Mouse (Mus musculus) c-Kit-positive CD71-positive TER-119-positive erythroid progenitor cells, embryonic 14.5 days (primary cell): ENCODE data around the gene Brd3.

ENCODE experiments used
- DNase-seq: peaks from one replicate; pipeline ENCODE4 v3.0.0-alpha.2; 2013; ENCODE audit warnings: low spot score

Gene Brd3

DNA sequence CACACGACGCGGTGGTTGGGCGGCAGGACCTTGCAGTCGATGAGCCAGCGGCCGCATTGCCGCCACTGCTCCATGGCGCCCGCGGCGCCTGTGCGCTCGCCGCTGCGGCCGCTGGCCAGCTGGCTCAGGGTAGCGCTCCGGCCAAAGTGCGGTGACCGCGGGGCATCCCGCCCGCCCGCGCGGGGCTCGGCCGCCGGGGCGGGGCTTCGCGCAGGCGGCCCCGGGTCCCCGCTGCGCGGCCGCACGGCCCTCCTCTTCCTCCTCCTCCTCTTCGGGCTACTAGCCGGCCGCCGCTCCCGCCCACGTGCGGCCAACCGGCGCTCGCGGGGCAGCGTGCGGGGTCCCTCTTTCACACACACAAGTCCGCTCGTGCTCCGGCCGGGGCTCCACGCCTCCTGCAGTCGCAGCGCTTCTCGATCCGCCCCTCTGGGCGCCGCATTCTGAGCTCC is 81.0 kb downstream of the Brd3 start:
- DNase-seq = no peak

GRCm38 (mm10) chr2:27425751-27426405 is 81.6 kb downstream of the Brd3 start:
- DNase-seq = no peak

DNA sequence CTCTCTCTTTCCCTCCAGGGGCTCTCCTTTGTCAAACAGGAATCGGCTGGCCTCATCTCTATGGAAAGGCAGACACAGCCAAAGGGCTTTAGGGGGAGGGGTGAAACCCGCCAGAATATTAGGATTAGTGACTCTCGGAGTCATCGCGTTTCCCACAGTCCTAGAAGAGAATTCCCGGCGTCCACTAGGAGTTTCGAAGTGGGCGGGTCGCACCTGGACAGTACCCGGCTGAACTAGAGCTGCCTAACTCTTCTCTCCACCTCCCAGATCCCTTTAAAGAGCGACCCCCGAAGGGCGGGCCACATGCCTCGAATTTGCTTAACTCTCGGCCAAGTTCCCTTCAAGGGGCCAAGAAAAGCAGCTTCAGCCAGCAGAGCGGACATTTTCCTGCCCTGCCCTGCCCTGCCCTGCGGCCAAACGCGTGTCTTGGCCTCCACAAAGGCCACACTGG is 82.3 kb downstream of the Brd3 start:
- no peak for DNase-seq

GRCm38 (mm10) chr2:27423596-27423995 is 83.9 kb downstream of the Brd3 start:
- DNase-seq = no peak

GRCm38 (mm10) chr2:27421293-27422068 is 86.0 kb downstream of the Brd3 start:
- DNase-seq = no peak

GRCm38 (mm10) chr2:27418577-27419070 is 88.8 kb downstream of the Brd3 start:
- no peak for DNase-seq

DNA sequence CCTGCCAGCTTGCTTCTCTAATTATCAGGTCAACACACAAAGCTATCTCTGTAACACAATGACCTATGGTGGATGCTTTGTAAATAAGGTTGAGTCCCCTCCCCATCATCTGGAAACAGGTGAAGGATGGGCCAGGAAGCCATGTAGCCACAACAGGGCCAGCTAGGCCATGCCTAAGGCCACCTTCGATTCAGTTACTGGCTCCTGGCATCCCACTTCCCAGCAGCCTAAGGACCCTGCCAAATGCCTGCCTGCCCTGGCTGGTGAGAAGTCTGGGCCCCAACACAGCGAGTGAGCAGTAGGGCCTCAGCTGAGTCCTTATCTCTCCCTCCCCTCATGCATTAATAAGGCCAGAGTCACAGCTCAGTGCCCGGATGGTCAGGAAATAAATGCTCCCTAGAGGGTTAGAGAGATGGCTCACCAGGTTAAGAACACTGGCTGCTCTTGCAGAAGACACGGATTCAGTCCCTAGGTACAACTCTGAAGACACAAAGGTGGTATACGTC is 89.8 kb downstream of the Brd3 start:
- DNase-seq = no peak

GRCm38 (mm10) chr2:27416425-27416824 is 91.0 kb downstream of the Brd3 start:
- DNase-seq = no peak

- DNase-seq = no peak
Observed at GRCm38 (mm10) chr2:27415060-27415783, 92.2 kb downstream of the Brd3 start.

- no peak for DNase-seq
Observed at GRCm38 (mm10) chr2:27413936-27414657, 93.4 kb downstream of the Brd3 start.

- no peak for DNase-seq
Observed at GRCm38 (mm10) chr2:27413582-27413935, 93.9 kb downstream of the Brd3 start.

DNA sequence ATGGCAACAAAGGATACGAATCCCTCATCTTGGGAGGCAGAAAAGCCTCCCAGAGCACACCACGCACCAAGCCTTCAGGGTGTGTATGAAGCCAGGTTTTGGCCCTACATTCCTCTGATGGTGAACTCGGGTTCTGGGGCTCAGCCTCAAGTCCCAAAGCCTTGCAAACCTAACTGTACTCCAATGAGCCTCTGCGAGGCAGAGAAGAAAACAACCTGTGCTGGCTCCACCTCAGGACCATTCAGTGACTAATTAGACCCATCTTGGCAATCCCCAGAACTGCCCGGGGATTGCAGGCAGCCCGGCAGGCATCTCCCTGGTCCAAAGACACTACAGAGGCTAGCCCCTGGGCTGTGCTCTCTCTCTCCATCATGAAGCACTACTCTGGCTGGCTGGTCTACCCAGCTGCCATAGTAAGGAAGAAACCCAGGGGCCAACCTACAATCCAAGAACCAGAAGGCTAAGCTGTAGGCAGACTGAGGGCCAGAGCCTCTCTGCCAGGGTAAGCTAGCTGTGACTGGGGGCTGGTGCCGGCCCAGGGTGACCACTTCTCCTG is 95.1 kb downstream of the Brd3 start:
- DNase-seq = no peak

GRCm38 (mm10) chr2:27411688-27412174 is 95.7 kb downstream of the Brd3 start:
- DNase-seq = no peak

- no peak for DNase-seq
Observed at GRCm38 (mm10) chr2:27410518-27411140, 96.8 kb downstream of the Brd3 start.

DNA sequence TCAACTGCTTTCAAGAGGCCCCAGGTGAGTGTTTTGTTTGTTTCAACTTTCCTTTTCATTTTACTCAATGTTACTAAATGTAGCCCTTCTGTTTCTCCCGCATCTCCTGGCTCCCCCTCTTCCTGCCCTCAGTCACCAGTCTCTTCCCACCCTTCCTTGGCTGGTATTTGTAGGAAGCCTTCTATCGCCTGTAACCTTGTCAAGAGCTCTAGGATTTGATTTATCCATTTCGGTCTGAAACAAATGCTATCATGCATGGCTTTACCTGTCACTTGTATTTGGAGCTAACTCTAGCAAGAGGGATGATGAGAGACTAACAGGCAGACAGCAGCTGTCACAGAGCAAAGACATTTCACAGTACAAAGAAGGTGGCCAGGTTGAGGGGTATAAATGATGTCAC is 99.3 kb downstream of the Brd3 start:
- DNase-seq = no peak

- DNase-seq = no peak
Observed at GRCm38 (mm10) chr2:27406928-27407327, 100.5 kb downstream of the Brd3 start.

GRCm38 (mm10) chr2:27405094-27405884 is 102.2 kb downstream of the Brd3 start:
- DNase-seq = no peak

DNA sequence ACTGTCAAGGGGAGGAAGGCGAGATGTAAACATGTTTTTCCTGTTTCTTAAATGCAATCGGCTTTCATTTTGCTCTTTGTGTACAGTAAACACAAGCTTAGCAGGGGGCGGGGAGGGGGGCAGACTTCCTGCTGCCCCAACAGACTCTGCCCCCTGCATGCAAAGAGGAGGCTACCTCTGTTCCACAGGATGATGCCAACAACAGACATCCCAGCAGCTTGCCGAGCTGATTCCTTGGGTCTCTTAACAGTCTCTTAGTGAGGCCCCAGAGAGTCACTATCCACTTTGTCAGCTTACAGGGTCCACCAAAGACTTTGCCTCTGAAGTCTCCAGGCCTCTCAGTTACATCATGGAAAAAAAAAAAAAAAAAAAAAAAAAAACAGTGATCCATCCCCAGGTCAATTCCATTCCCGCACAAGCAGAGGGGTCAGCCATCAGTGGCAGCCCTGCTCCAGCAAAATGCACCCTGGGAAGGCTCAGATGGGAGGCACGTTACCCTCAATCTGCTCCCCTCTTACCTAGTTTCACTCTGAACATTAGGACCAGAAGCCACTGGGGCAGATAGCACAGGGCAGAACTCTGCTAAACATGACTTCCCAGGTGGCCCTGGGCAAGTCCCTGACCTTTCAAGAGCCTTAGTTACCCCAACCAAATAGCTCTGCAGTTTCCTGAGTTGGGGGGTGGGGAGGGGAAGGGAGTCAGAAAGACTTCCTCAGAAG is 102.9 kb downstream of the Brd3 start:
- DNase-seq = no peak

- no peak for DNase-seq
Observed at GRCm38 (mm10) chr2:27401544-27401943, 105.9 kb downstream of the Brd3 start.
